Mouse (Mus musculus) fibroblast of lung, adult 2 months (primary cell): ENCODE measurements around the gene Gcgr.
"Not testable (repeated sequence)": the region's sequence is repeated elsewhere in the genome, so short reads cannot be mapped to it uniquely, and the experiment has no call there.

Experiments
- DNase-seq: peaks from one replicate; pipeline ENCODE4 v3.0.0-alpha.2; 2011; ENCODE audit warnings: low read depth

Gcgr gene

DNA sequence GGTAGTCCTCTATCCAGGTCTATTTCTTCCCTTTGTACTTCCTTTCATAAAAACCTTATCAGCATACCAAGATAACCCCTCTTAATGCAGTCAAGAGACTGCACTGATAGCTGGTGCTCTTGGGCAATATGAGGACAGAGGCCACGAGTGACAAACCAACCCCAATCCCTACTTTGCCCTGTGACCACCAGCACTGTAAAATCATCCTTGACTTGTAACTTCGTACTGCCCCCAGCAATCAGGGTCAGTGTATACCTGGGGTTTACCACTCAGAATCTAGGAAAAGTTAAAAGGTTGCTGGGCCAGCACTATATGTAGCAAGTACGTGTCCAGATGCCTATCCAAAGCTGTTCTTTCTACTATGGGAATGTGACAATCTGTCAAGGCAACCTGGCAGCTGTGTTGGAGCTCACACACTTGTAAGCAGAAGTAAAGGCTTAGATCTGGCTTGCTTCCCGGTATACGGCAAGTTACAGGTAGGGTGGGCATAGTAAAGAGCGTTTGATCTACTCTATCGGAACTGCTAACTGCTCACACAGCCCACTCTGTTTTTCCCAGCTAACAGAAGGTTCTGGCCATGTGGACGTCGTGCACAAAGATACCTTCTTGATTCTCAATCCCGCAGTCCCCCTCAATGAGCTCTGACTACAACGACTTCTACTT, 41.4 kb downstream of the Gcgr start:
- DNase-seq = no peak

GRCm38 (mm10) chr11:120572417-120572751, 41.9 kb downstream of the Gcgr start:
- no peak for DNase-seq

DNA sequence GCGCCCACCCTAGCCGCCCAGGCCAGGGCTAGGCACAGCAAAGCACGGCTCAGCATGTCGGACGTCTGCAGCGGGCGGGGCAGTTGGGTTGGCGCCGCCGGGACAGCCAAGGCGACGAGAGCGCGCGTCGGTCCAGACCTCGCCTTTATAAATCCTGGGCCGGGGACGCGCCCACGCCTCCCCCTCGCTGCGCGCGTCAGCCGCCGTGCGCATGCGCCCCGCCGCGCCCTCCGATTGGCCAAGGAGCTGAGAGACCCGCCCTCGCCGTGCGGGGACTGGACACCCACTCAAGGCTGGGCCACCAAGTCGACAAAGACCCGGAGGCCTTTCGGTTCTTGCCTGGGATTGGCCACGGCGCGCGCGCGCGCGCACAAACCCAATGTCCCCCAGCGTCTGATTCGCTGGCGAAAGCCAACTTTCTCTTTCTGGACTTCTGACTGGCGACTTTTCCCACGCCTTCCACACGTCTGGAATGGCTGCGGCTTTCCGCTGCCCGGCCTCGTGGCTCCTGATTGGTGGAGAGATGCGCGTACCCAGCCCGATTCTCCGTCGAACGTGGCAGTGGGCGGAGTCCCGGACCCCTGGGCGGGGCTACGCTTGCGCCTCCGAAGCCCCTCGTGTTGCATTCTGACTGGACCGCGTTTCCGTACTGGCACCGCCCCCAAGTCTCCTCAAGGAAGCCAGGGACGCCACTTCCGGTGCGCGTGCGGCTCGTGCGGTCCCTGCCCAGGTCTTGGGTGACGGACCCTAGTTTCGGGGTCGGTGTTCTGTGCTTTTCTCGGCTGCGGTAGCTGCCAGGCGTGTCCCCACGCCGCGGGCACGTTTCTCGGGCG, 42.5 kb downstream of the Gcgr start, which contains the start of gene P4hb:
Gene P4hb, minus strand, starts transcription at position 502 of the 833 bp plus-strand sequence.
- DNase-seq = peak; percentile 100

- no peak for DNase-seq
These were observed 43.2 kb downstream of the Gcgr start for GRCm38 (mm10) chr11:120573585-120574277.

DNA sequence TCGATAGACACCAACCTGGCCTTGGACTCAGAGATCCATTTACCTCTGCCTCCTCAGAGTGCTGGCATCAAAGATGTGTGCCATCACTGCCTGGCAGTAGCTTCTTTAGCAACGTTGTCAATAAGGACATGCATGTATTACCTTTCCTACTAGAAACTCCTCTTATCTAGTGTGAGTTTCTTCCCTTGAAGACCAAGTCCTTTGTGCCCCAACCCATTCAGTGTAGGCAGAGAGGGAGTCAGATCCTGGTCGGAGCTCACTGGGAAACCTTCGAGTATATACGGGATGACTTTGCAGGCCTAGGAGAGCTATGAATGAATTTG, 43.7 kb downstream of the Gcgr start:
- DNase-seq = no peak

- no peak for DNase-seq
These were observed 44.5 kb downstream of the Gcgr start for GRCm38 (mm10) chr11:120575046-120575445.

DNA sequence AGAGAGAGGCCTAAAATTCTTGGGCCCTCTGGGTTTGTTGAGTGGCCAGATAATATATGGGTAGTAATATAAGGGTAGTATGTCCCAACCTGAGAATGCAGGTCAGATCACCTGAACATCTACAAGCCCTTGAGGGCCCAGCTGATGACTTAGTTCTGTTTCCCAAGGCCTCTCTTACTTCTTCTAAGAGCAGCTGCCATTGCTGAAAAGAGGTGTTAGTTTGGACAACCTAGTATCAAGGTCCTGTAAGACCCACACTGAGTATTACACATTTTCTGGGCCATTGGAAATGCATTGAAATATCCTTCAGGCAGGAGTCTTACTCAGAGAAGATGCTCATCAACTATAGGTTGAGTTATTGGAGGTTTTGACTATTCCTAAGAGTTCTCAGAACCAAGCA, 45.4 kb downstream of the Gcgr start:
- no peak for DNase-seq

DNA sequence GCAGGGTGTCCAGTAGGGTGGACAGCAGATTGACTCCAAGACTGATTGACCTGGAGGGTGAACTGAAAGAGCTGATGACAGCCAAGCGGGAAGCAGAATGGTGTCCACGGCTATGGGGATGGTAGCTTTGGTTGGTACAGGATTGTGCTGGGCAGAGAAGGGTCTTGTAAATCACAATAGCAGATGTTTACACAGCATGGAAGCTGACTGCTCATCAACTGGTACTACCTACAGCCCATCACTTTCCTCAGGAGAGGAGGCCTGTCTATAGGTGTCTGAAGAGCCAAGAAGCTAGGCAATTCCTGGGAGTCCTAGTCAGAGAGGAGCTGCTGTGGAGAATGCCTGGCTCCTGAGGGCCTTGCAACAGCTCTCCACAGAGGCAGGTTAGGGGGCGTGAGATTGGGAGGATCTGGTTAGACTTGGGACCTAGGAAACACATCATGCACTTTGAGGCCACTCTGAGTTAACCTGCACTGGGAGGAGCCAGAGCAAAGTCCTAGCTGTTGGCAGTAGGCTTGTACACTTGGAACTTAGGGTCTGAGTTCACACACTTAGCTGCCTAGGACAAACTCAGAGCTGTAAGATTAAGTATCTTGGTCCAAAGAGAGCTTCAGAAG, 46.0 kb downstream of the Gcgr start:
- no peak for DNase-seq

DNA sequence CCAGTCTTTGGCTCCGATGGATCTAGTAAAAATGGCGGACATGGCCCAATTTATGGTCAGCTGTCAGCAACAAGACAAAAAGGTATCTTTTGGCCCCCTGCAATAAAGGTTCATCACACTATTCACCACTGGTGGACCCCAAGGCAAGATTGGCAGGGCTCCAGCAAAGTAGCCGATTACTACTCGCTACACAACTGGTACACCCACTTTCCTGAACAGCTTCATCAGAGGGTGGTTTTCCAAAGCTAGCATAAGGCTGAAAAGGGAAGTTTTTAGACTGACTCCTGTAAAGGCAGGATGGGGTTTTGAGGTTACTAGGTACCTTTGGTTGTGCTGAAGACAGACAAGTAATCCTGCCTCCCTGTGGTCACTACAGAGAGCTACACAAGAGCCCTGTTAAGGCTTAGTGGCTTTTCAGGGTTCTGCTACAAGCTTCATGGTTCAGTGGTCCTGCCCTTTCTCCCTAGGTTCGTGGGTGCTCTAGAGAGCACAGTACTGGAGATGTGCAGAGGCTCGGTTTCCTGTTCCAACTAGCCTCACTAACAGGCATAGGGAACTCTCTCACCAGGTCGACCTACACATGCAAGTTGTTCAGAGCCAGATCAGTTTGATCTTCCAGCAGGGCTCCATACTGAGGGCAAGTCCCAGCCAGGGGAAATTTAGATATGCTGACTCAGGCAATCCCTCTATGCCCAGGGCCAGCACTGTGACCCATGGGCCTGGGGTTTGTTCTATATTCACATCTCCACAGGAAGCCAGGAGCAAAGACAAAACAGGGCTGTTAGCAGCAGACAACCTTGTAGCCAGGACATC, 46.9 kb downstream of the Gcgr start:
- no peak for DNase-seq

DNA sequence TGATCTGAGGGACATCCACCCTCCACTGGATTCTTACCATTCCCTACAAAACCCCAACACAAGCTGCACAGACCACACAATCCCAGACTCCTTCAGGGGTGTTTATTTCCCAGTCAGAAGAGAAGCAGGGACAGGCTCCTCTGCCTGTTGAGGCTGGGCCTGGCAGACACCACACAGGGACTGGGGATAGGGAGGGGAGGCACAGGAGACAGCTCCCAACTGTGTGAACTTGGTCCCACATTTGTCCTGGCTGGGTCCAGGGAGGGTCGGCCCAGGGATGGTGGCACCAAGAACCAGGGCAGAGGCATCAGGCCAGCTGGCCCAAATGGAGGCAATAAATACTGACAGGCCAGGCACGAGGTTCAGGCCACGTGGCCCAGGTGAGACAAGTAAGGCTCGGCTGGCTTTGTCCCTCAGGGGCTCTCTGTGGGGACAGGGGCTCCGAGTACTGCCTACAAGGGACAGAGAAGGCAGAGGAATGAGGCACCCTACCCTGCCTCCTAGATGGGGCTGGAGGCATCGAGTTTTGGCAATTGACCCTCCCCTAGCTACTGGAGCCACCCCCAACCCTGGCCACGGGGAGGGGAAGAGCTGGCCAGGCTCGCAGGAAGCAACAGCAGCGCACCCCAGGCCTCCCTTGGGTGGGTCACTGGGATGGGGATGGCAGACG, 47.7 kb downstream of the Gcgr start:
- DNase-seq = no peak

DNA sequence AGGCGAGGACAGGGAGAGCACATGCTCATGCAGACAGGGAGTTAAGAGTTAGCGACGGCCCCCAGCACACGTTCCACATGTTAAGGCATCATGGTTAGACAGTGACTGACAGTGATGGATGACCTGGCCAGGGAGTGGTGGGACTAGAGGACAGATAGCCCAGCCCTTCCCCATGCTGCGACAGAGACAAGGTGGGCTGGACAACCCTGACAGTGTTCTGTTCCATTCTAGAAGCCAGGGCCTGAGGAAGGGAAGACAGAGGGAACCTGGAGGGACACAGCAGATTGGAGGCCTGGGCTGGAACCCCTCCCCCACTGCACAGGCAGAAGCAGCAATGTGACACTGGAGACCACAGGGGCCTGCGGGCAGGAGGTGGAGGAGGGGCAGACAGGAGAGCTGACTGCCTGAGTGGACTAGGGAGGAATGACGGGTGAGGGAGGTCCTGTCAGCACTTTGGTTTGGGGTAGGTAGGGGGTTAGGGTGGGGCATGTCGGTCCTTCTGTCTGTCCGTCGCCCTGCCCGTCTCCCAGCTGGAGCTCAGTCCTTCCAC, 48.3 kb downstream of the Gcgr start:
- DNase-seq = no peak

DNA sequence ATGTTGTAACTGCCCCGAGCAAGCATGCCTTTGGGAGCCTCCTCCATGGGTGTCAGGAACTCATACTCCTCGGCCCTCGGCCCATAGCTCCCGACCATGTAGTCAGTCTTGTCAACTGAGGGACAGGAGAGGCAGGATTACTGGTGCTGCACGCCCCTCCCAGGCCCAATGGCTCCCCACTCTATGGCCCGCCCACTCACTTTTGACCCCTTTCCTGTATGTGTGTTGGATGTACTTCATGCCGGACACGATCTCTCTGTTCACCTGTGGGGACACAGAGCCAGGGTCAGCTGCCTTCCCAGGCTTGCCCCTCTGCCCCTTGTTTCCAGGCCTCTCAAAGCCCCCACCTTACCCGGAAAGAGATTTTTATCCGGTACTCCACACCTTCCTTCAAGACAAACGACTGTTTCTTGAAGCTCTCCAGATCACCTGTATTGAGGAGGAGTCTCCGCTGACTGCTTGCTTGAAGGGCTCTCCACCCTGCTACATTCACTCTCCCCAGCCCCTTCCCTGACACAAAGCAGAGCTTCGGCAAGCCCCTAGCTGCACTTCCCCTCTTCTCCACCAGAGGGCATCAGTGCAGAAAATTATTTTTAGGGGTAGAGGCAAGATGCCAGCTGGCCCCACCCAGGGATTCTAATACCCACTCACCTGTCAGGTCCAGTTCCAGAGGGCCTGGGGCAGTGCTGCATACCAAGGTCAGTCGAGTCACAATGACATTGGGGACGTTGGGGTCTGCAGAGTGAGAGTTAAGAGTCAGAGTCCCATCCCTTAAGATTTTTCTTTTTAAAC, 49.0 kb downstream of the Gcgr start:
- DNase-seq = no peak

- no peak for DNase-seq
These were observed 49.7 kb downstream of the Gcgr start for GRCm38 (mm10) chr11:120580190-120580589.

DNA sequence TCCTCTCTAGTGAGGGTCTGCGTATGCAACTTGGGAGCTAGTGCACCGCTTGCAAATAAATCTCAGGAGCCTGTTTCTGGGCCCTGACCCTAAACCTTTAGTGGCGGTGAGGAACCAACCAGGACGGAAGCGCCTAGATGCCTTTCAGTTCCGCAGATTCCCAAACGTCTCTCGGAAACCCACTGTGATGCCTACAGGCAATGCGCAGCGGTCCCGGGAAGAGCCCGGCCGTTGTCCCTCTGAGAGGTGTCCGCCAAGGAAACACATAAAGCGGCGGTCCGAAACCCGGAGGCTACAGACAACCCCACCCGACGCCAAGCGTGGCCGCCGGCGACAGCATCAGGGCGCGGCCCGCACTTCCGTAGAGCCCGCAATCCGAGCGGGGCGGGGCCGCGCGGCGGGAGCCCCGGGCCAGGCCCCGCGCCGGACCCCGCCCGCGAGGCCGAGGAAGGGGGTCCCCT, 50.4 kb downstream of the Gcgr start:
- no peak for DNase-seq

DNA sequence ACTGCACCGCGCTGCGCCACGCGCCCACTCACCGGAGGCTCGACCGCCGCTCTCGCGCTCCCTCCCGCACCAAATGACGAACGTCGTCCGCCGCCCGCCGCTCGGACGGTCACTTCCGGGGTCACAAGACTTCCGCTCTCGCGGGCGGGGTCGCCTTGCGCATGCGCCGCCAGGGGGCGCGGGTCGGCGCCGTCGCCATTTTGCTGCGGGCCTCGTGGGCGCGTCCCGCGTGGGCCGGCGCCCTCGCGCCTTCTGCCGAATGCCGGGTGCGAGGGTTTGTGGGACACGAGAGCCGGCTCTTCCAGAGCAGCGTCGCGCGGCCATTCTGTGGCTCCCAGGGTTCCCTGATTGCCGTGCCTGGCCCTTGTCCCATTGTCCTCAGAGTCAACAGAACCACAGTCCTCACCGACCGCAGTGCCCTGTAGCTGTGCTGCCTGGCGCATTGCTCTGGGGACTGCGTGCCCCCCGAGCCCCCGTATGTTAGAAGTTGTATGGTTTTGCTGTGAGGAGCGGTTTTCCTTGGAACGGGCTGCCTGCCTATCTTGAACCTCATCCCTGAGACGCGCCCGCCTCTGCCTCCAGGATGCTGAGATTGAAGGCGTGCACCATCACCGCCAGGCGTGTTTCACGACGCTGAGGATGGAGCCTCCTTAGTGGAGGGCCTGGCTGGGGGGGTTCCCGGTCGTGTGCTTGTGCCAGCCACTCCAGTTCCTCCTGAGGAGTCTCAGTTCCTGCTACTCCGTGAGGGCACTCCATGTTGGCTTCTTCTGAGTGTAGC, 51.2 kb downstream of the Gcgr start, which contains the start of gene Arhgdia:
Gene Arhgdia, minus strand, starts transcription at position 135 of the 778 bp plus-strand sequence.
- DNase-seq = no peak

DNA sequence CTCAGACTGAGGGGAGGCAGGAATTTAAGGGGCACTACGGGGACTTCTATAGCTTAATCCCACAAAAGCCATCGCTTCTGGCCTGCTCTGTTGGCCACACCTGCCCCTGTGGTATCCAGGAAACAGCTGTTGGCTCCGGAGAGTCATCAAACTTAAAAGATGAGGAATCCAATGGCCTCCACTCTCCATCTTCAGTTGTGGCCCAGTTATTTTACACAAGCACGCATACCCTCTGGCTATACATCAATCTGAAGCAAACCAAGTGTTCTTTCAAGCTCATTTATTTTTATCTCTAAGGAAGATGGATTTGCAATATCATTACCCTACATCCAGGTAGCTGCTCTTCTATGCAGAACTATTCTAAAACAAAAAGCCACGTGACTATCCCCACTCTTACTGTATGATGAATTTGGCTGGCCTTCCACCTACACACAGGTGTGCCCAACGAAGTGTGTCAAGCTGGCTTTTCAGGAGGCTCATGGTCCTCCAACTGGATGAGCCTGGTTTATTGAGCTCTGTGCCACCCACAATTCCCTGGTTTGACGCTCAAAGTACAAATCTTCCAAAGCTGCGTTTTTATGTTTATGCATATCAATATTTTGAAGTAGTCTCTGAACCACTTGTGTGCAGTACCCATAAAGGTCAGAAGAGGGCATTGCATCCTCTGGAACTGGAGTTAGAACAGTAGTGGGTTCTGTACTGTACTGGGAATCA, 51.9 kb downstream of the Gcgr start:
- DNase-seq = no peak

GRCm38 (mm10) chr11:120582982-120583293, 52.4 kb downstream of the Gcgr start:
- not testable (repeated sequence) for DNase-seq

GRCm38 (mm10) chr11:120583937-120584336, 53.4 kb downstream of the Gcgr start:
- DNase-seq = no peak

DNA sequence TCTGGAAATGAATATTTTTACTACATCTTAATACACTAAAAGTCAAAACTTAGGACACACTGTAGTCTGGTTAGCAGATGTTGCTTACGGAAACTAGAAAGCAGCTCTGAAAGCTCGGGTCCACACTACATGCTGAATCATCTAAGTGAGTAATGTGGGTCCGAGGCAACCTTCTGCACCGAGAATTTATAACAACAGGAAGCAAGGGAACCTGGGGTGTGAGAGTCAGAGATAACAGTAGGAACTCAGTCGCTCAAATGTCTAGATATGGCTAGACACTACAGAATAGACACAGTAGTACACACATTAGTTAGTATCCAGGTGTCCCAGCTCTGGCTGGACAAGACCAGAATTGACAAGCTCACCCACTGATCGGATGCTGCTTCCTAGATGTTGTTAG, 58.0 kb downstream of the Gcgr start:
- DNase-seq = no peak
